Mouse (Mus musculus) cortical plate, adult 2 months (tissue): ENCODE measurements at regions not wholly inside any gene's neighbourhood (a gene's known extent, or its start where the extent isn't known, plus 50 kb on each side); places are given as distances from the start of the nearest gene placed in this dataset.

ENCODE experiments used
- H3K27ac ChIP-seq: fragments of 200-500 bp; 2 replicates; pipeline ENCODE4 v1.5.1; 2012; ENCODE audit warnings: low read length, control low read depth, inconsistent platforms; ENCODE audit not compliant: insufficient read depth
- H3K4me1 ChIP-seq: fragments of 200-500 bp; 2 replicates; pipeline ENCODE4 v1.6.1; 2011; ENCODE audit warnings: low read length; ENCODE audit not compliant: control insufficient read depth, insufficient read depth
- H3K4me3 ChIP-seq: fragments of 200-500 bp; 2 replicates; pipeline ENCODE4 v1.5.1; 2011; ENCODE audit warnings: mild to moderate bottlenecking, low read length, control low read depth; ENCODE audit not compliant: insufficient read depth
- CTCF ChIP-seq: fragments of 200-500 bp; IDR thresholded peaks from 2 replicates; pipeline ENCODE4 v1.5.1; 2011; ENCODE audit warnings: mild to moderate bottlenecking, control low read depth, low read length; ENCODE audit not compliant: insufficient read depth; ENCODE audit errors: extremely low read depth
- POLR2A ChIP-seq: fragments of 200-500 bp; IDR thresholded peaks from 2 replicates; pipeline ENCODE4 v1.6.1; 2011; ENCODE audit warnings: mild to moderate bottlenecking, low read length, control low read depth; ENCODE audit not compliant: insufficient read depth; ENCODE audit errors: extremely low read depth

DNA sequence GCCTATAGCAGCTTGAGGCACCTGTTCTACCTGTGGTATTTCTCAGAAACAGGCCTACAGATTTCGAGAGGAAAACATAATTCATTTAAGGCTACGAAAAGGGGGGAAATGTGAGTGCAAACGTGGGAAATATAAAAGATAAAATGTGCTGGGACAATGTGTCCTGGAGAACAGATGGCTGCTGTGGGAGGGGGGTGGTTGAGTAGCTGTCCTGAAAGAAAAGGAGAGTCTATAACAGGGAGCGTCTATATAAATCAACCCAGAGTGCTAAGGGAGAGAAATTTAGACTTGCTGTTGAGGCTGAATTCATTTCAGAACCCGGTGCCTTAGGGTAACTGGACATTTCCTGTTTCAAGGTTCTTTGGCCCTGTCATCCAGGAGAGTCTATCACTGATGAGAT lies 625.5 kb upstream of the Pou3f3 start:
- TF ChIP-seq POLR2A (no peak), CTCF (no peak)
- no peak overlapping the region for H3K27ac ChIP-seq
- H3K4me1 ChIP-seq = no peaks in the 10 kb centered on the region; the same call in 1 of the 2 replicates
- no peak overlapping the region for H3K4me3 ChIP-seq

DNA sequence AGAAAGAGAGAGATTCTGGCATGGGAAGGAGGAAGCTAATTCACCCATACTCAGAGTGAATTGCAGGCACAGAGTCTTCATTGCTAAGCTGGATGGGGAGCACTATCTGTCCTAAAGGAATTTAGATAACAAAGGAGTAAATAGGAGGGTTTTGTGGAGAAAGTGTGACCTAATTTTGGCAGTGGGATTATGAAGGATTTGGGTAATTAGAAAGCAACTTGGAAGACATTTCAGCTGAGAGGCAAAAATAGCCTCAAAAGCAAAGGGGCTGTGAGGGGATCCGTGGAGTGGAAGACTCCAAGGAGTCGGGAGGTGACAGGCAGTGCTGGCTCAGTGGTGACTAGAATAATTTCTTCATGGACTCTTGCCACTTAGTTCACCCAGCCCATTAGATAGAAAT lies 599.5 kb upstream of the Pou3f3 start:
- H3K27ac ChIP-seq = no peak overlapping the region
- no peak for TF ChIP-seq POLR2A
- H3K4me1 ChIP-seq = no peaks in the 10 kb centered on the region
- no peak overlapping the region for H3K4me3 ChIP-seq

DNA sequence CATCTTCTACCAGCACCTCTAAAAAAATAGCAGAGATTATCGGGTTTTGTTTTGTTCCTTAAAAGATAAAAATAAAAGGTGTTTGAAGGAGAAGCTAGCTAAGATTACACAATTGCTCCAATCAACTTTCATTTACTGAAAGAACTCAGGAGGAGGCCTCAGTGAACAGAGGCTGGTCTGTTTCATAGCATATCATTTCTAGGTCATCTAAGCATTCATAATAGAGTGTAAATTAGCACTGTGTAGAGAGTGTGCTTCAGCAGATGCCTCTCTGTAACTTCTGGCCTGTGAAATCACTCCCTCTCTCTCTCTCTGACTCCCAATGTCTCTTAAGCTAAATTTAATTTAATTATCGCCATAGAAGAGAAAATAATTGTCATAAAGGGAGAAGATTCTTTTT lies 597.0 kb upstream of the Pou3f3 start:
- Histone ChIP-seq H3K4me1 (no peaks in the 10 kb centered on the region), H3K27ac (no peak overlapping the region), H3K4me3 (no peak overlapping the region)
- TF ChIP-seq POLR2A (no peak), CTCF (no peak)

DNA sequence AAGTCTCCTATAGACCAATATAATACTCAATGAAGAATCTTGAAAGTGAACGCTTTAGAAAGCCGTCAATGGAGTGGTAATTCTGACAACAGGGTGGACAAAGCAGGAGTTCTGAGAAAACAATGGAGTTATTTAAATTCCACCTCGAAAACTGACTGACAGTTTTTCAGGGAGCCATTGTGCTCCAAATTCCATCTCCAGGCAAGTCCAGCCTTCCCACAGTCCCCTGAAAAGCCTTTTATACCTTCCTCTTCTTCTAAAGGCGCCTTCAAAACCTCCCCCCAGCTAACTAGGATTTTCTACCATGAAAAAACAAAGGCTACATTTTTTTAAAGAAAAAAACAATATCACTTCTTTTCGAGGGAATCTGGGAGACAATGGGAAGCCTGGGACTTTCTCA lies 588.0 kb upstream of the Pou3f3 start:
- Histone ChIP-seq H3K27ac (no peak overlapping the region), H3K4me3 (no peak overlapping the region)
- TF ChIP-seq CTCF (no peak), POLR2A (no peak)

DNA sequence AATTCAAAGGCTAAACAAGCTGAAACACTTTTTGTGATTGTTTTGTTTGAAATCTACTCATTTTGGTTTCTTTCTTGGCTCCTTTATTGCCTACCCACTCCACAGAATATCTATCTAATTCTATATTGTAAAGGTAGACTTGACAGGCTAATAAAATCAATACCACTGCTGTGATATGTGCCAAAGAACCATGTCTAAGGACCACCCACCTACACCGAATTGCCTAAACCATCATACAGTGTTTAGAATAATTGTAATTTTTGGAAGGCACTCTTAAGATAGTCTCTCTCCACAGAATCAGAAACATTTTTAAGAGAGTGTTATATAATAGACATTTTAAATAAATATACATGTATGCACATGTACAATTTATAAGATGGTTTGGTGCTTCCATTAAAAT lies 587.6 kb upstream of the Pou3f3 start:
- Histone ChIP-seq H3K4me3 (no peak overlapping the region), H3K4me1 (no peaks in the 10 kb centered on the region), H3K27ac (no peak overlapping the region)
- TF ChIP-seq CTCF (no peak), POLR2A (no peak)

More for the DNA sequence above, 588.0 kb upstream of the Pou3f3 start:
- no peaks in the 10 kb centered on the region for H3K4me1 ChIP-seq

DNA sequence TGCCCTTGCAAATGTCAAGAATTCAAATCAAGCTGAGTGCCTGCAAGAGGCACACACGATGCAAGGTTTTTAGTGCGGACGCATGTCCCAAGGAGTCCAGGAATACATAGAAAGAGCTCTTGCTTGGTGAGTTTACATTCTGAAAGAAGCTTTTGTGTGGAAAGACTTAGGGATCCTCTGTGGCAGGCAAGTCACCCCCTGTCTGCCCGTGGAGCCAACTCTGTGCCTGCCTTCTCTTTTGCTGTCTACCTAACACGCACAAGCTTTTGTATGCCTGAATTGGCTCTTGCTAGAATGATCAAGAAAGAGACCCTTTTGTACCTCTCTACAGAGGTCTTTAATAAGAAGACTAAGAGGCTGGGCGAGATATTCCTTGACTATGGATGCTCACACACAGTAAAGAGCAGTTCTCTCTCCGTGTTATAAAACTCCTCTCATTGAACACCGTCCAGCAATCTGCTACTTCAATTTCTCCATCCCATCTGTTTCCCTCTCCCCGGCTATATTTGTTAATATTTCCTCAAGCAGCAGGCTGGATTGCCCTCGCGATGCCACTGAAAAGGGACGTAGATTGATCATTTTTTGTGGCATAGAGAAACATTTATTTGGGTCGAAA lies 543.3 kb upstream of the Pou3f3 start:
- Histone ChIP-seq H3K4me1 (no peaks in the 10 kb centered on the region), H3K27ac (no peak overlapping the region), H3K4me3 (no peak overlapping the region)
- TF ChIP-seq POLR2A (no peak), CTCF (no peak)

DNA sequence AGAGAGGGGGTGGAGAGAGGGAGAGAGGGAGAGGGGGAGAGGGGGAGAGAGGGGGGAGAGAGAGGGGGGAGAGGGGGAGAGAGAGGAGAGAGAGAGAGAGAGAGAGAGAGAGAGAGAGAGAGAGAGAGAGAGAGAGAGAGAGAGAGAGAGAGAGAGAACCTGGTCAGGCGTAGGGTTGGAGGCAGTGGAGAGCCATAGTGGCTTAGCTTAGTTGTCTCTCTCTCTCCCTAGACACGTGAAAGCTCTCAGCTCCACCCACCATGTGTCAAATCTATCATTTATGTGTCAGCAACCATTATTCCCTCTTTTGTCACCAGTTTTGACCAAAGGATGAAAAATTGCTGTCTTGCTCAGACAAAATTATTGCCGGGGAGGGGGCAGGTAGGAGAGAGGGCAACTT lies 542.7 kb upstream of the Pou3f3 start:
- Histone ChIP-seq H3K4me3 (no peak overlapping the region), H3K4me1 (no peaks in the 10 kb centered on the region), H3K27ac (no peak overlapping the region)
- TF ChIP-seq POLR2A = no peak
- no peak for TF ChIP-seq CTCF

DNA sequence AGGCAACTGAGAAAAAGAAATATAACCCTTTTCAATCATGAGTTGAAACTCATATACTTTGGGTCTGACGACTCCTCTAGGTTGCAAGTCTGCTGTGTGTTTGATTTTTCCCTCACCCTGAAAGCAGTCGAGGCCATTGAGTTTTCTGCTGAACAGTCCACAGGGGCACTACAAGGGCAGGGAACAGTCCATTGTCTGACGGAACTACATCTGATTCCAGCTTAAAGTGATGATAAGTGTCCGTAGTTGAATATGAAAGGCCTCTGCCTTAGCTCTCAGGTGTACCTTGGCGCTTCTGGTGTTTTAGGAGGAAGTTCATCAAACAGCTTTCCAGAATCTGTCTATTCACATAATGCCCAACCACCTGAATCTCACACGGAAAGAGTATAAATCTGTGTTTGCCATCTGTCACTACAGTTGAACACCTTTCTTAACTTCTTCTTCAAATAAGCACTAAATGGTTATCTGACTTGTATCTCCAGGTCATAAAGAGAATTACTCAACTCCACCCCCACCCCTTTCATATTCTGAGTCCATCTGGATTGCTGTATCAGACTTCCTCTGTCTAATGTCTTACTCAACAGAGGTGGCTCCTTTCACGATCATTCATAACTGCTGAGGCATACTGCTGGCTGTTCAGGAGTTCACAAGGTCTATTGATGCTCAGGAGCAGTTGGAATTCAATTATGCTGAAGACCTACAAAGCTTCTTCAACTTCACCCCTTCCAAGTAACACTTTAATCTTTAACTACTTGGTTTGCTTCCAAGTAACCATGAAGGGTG lies 527.6 kb upstream of the Pou3f3 start:
- H3K27ac ChIP-seq = no peak overlapping the region
- no peaks in the 10 kb centered on the region for H3K4me1 ChIP-seq
- TF ChIP-seq POLR2A (no peak), CTCF (no peak)
- H3K4me3 ChIP-seq = no peak overlapping the region

DNA sequence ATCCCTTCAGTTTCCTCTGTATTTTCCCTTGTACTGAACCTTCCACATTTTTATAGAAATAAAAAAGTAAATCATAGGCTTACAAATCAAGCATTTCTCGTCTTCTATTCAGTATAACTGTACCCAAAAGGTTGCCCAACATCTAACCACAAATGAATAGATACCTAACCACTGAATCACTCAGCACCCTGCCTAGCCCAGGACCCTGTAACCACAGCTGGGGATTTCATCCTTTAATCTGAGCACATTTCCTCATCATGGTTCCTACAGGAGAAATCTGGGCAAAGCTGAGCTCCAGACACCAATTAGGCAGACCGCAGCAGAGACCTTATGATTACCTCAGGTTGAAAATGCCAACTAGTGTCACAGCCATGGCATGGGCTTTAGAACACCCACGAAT lies 526.1 kb upstream of the Pou3f3 start:
- Histone ChIP-seq H3K27ac (no peak overlapping the region), H3K4me1 (no peaks in the 10 kb centered on the region), H3K4me3 (no peak overlapping the region)
- TF ChIP-seq POLR2A (no peak), CTCF (no peak)

DNA sequence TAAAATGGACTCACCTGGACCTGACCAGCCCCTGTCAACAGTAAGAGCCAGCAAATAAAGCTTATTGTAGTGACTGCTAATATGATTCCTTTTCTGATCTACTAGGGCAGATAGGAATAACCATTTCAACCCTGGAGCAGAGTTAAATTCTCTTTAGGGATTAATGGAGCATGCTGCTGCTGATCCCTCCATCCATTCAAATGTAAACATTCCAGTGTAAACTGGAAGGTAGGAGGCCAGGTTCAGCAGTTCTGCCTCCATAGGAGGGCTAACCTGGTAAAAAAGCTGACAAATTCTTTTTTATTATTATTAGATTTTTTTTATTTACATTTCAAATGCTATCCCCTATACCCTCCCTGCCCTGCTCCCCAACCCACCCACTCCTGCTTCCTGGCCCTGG lies 509.3 kb upstream of the Pou3f3 start:
- TF ChIP-seq CTCF (no peak), POLR2A (no peak)
- no peaks in the 10 kb centered on the region for H3K4me1 ChIP-seq
- no peak overlapping the region for H3K27ac ChIP-seq
- no peak overlapping the region for H3K4me3 ChIP-seq
